Mouse (Mus musculus) stomach, embryonic 14.5 days (tissue): Measurements from ENCODE around the gene Tax1bp3. TPM values are rescaled to one million over a fixed set of nuclear protein-coding genes. Genes with fewer than 3 reads are reported as not detected.

Experiments used
- ATAC-seq: fragments of 200-750 bp; cut with Nextera tagmentation; 2 replicates; pipeline ENCODE4 v1.8.0; 2017; ENCODE audit warnings: low read depth, moderate TSS enrichment; ENCODE audit not compliant: insufficient number of reproducible peaks, insufficient read depth, low FRiP score
- H3K27ac ChIP-seq: fragments of 300-500 bp; sonication (generic); 2 replicates; pipeline ENCODE4 v1.5.1; 2014; ENCODE audit warnings: mild to moderate bottlenecking, low read length, moderate library complexity, mixed read lengths
- H3K27me3 ChIP-seq: fragments of 300-500 bp; sonication (generic); 2 replicates; pipeline ENCODE4 v1.6.1; 2014; ENCODE audit warnings: low read length, control low read depth, mixed read lengths; ENCODE audit not compliant: control insufficient read depth, insufficient read depth
- H3K36me3 ChIP-seq: fragments of 300-500 bp; sonication (generic); 2 replicates; pipeline ENCODE4 v1.6.1; 2014; ENCODE audit warnings: mild to moderate bottlenecking, control low read depth, low read length, moderate library complexity, mixed read lengths; ENCODE audit not compliant: control insufficient read depth, insufficient read depth
- H3K4me1 ChIP-seq: fragments of 300-500 bp; sonication (generic); 2 replicates; pipeline ENCODE4 v1.6.1; 2014; ENCODE audit warnings: low read length, control low read depth, mixed read lengths; ENCODE audit not compliant: control insufficient read depth, insufficient read depth
- H3K4me2 ChIP-seq: fragments of 300-500 bp; sonication (generic); replicated peaks from 2 replicates; pipeline ENCODE4 v1.6.1; 2014; ENCODE audit warnings: low read depth, low read length, control low read depth
- H3K4me3 ChIP-seq: fragments of 300-500 bp; sonication (generic); 2 replicates; pipeline ENCODE4 v1.5.1; 2014; ENCODE audit warnings: low read depth, low read length, control low read depth
- H3K9ac ChIP-seq: fragments of 300-500 bp; sonication (generic); replicated peaks from 2 replicates; pipeline ENCODE4 v1.6.1; 2014; ENCODE audit warnings: low read depth, mild to moderate bottlenecking, control low read depth, low read length, moderate library complexity, mixed read lengths
- H3K9me3 ChIP-seq: fragments of 300-500 bp; sonication (generic); 2 replicates; pipeline ENCODE4 v1.6.1; 2016; ENCODE audit warnings: low read depth, low read length, control low read depth; ENCODE audit not compliant: control insufficient read depth
- WGBS: fragments of 180-500 bp; shearing (Covaris S2); extraction: QIAGEN DNeasy Blood & Tissue Kit; methylation state at CpG from one replicate; pipeline ENCODE4 v1.1.7; 2014; 5-methylcytosine and 5-hydroxymethylcytosine counted together
- polyA plus RNA-seq: library from polyadenylated mRNA; unstranded; fragments of >200 nt; fragmentation: Nextera tagmentation; extraction: Ambion mirVana; gene quantifications from 2 replicates; pipeline ENCODE4 v1.2.1, GENCODE M21; 2014

Tax1bp3 gene
- polyA plus RNA-seq, 1 experiment from 2014 or later, result 253 TPM

DNA sequence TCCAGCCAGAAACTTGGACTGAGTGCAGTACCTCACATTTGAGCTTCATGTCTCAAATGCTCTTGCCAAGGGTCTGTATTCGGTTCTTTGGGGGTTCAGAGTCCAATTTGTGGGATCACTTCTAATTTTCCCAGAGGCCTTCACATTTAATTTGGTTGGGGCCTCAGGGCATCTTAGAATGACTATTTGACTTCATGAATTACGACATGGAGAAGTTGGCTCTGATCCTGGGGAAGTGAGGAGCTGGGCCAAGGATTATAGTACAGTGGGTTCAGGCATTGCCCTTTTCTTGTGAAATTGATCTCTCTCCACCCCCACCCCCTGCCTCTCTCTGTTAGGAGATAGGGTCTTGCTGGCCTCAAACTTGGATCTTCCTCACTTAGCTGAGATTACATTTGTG lies 24.1 kb downstream of the Tax1bp3 start:
- Histone ChIP-seq H3K4me1 (peaks cover 5% of the 10 kb centered on the region), H3K36me3 (no peaks in the 10 kb centered on the region), H3K4me2 (no peak overlapping the region), H3K9ac (no peak overlapping the region), H3K4me3 (no peak overlapping the region), H3K27me3 (no peaks in the 10 kb centered on the region), H3K27ac (no peak overlapping the region), H3K9me3 (no peaks in the 10 kb centered on the region)
- WGBS, result 66% methylated on average over 2 of the region's 2 CpGs
- ATAC-seq, result no peak

DNA sequence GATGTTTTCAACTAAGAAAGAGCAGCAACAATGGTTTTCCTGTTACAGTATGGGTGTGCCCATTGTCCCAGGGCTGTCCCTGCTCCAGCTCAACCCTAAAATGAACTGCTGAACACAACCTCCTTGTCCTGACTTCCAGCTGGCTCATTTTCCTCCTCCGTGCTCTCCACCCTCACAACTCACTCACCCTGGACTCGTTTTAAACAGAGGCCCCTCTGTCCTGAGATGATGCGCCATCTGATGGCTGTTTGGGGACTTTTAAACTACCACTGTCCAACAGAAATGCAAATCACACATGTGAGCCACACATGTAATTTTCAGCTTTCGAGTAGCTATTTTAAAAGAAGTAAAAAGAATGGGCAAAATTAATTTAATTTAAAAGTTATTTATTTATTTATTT lies 24.7 kb downstream of the Tax1bp3 start:
- no peak for ATAC-seq
- peaks cover 5% of the 10 kb centered on the region for H3K4me1 ChIP-seq
- H3K9ac ChIP-seq, result no peak overlapping the region
- 34% methylated on average over 4 of the region's 4 CpGs for WGBS
- no peak overlapping the region for H3K27ac ChIP-seq
- H3K27me3 ChIP-seq, result no peaks in the 10 kb centered on the region
- no peaks in the 10 kb centered on the region for H3K9me3 ChIP-seq
- no peak overlapping the region for H3K4me2 ChIP-seq
- H3K36me3 ChIP-seq, result no peaks in the 10 kb centered on the region
- no peak overlapping the region for H3K4me3 ChIP-seq

DNA sequence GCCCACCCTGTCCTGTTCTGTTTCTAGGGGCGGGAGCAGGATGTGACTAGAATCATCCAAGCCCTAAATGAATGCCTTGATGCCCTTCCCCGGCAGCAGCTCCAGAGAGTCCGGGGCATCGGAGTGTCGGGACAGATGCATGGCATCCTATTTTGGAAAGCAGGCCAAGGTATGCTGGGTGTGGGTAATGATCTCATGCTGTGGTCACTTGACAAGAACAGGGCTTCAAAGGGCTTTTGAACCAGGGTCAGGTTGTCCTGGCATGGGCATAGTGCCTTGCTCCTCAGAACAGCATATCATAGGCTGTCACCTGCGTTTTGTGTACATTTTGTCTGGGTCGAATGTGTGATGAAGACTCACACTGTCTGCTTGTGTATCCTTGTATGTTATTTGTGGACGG lies 27.0 kb downstream of the Tax1bp3 start:
- H3K27ac ChIP-seq, result no peak overlapping the region
- H3K9me3 ChIP-seq, result no peaks in the 10 kb centered on the region
- no peaks in the 10 kb centered on the region for H3K36me3 ChIP-seq
- ATAC-seq, result no peak
- H3K4me3 ChIP-seq, result no peak overlapping the region
- no peaks in the 10 kb centered on the region for H3K27me3 ChIP-seq
- no peak overlapping the region for H3K9ac ChIP-seq
- H3K4me2 ChIP-seq, result no peak overlapping the region
- no peaks in the 10 kb centered on the region; the same call in 1 of the 2 replicates for H3K4me1 ChIP-seq
- 83% methylated on average over 8 of the region's 8 CpGs for WGBS

DNA sequence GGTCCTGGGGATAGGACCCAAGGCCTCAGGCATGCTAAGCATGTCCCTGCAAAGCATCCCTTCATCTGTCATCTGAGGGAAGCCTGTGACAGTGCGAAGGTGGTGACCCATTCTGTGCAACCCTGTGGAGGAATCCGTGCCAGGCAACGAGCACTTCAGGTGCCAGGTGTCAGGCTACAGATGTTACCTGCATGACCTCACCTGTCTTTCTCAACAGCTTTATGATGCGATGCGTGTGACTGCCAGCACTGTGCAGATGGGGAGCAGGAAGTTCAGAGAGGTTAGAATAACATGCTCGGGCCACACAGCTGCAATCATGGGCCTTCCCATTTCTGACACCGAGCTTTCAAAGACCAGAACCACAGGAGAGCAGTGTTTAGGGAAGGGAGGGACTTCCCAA lies 28.3 kb downstream of the Tax1bp3 start:
- no peaks in the 10 kb centered on the region for H3K36me3 ChIP-seq
- H3K9me3 ChIP-seq, result no peaks in the 10 kb centered on the region
- H3K27me3 ChIP-seq, result no peaks in the 10 kb centered on the region
- no peak overlapping the region for H3K27ac ChIP-seq
- ATAC-seq, result no peak
- no peak overlapping the region for H3K4me2 ChIP-seq
- 69% methylated on average over 7 of the region's 7 CpGs for WGBS
- no peaks in the 10 kb centered on the region for H3K4me1 ChIP-seq
- no peak overlapping the region for H3K4me3 ChIP-seq
- H3K9ac ChIP-seq, result no peak overlapping the region

DNA sequence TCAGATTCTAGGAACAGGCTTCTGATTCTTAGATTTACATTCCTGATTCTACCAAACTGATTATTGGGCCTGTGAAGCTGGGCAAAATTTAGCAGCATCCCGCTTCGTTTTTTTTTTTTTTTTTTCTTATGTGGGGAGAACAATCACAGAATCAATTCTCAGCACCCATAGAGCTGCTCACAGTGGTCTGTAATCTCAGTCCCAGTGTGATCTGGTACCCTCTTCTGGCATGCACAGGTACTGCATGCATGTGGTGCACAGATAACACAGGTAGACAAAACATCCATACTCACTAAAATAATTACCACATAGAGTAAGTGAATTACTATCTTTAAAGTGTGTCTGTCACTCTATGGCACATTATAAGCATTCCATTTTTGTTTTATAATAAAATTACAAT lies 30.7 kb downstream of the Tax1bp3 start:
- no peak for ATAC-seq
- Histone ChIP-seq H3K36me3 (no peaks in the 10 kb centered on the region), H3K4me2 (no peak overlapping the region), H3K4me1 (no peaks in the 10 kb centered on the region), H3K27ac (no peak overlapping the region), H3K4me3 (no peak overlapping the region), H3K9ac (no peak overlapping the region), H3K27me3 (no peaks in the 10 kb centered on the region), H3K9me3 (no peaks in the 10 kb centered on the region)
- 75% methylated on average over 2 of the region's 2 CpGs for WGBS

DNA sequence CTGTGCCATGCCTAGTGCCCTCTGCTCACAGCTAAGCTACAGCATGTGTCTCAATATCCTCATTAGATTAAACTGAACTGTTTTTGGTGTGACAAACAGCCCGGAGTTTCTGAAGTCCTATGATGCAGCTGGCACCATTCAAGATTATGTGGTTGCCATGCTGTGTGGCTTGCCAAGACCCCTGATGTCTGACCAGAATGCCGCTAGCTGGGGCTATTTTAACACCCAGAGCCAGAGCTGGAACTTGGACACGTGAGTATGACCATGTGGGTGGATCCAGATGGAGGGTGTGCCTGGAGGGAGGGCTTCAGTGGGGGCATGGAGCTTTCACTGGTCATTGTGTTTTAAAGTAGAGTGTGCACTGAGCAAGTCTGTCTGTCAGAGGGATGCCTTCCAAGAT lies 37.1 kb downstream of the Tax1bp3 start:
- no peaks in the 10 kb centered on the region for H3K9me3 ChIP-seq
- no peak overlapping the region for H3K27ac ChIP-seq
- no peak overlapping the region for H3K9ac ChIP-seq
- no peak overlapping the region for H3K4me3 ChIP-seq
- H3K36me3 ChIP-seq, result no peaks in the 10 kb centered on the region
- WGBS, result 79% methylated on average over 3 of the region's 3 CpGs
- no peak for ATAC-seq
- no peaks in the 10 kb centered on the region for H3K4me1 ChIP-seq
- H3K27me3 ChIP-seq, result no peaks in the 10 kb centered on the region
- H3K4me2 ChIP-seq, result no peak overlapping the region

DNA sequence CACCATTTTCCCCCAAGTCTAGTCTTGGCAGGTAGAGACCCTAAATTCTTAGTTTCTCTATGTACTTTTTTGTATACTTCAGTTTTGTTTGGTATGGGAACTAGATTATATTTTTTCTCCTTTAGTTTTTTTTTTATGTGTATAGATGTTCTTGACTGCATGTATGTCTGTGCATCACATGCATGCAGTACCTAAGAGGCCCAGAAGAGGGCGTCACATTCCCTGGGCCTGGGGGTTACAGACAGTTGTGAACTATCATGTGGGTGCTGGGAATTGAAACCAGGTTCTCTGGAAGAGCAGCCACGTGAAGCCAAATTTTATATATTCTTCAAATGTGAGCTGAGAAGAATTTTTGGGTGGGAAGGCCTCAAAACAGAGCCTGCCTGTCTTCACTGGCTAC lies 42.8 kb downstream of the Tax1bp3 start:
- Histone ChIP-seq H3K36me3 (no peaks in the 10 kb centered on the region), H3K9me3 (no peaks in the 10 kb centered on the region), H3K4me3 (no peak overlapping the region), H3K4me2 (no peak overlapping the region), H3K4me1 (no peaks in the 10 kb centered on the region), H3K27ac (no peak overlapping the region), H3K27me3 (no peaks in the 10 kb centered on the region), H3K9ac (no peak overlapping the region)
- ATAC-seq, result no peak
- 60% methylated on average over 2 of the region's 2 CpGs for WGBS

DNA sequence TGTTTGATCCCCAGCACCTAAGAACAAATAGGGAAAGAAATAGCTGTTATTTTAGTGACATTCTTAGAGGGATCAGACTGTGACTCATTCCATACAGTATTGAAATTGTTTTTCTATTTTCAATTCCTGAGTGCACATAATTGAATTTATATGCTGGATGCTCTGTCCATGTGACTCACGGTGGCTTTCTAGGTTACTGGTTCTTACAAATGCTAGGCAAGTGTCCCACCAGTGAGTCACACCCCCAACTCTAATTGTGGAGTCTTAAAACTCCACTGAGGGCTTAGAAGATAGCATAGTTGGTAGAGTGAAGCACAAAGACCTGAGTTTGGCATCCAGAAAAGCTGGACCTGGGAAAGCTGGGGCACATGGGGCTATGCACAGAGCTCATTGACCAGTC lies 43.8 kb downstream of the Tax1bp3 start:
- H3K4me1 ChIP-seq, result no peaks in the 10 kb centered on the region
- H3K9ac ChIP-seq, result no peak overlapping the region
- H3K4me2 ChIP-seq, result no peak overlapping the region
- H3K4me3 ChIP-seq, result no peak overlapping the region
- no peak for ATAC-seq
- H3K27me3 ChIP-seq, result no peaks in the 10 kb centered on the region
- H3K27ac ChIP-seq, result no peak overlapping the region
- WGBS, result 87% methylated on average over 1 of the region's 1 CpGs
- no peaks in the 10 kb centered on the region for H3K9me3 ChIP-seq
- no peaks in the 10 kb centered on the region for H3K36me3 ChIP-seq

DNA sequence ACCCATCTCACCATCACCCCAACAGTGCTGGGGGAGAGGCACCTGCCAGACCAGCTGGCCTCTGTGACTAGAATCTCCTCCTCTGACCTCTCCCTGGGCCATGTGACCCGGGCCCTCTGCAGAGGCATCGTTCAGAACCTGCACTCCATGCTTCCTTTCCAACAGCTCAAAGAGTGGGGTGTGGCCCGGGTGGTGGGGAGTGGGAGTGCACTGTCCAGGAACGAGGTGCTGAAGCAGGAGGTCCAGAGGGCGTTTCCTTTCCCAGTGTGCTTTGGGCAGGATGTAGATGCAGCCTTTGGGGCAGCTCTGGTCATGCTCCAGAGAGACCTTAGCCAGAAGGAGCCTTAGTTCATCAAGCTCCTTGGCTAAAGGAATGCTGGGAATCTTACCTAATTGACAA lies 46.0 kb downstream of the Tax1bp3 start:
- H3K27me3 ChIP-seq, result no peaks in the 10 kb centered on the region
- H3K4me1 ChIP-seq, result no peaks in the 10 kb centered on the region
- H3K36me3 ChIP-seq, result no peaks in the 10 kb centered on the region
- H3K9me3 ChIP-seq, result no peaks in the 10 kb centered on the region
- no peak overlapping the region for H3K4me3 ChIP-seq
- H3K27ac ChIP-seq, result no peak overlapping the region
- 18% methylated on average over 5 of the region's 5 CpGs for WGBS
- H3K9ac ChIP-seq, result no peak overlapping the region
- no peak overlapping the region for H3K4me2 ChIP-seq
- ATAC-seq, result 0 out of 2 replicates have a peak, but pooled peaks have one; percentile 18
